Mouse (Mus musculus): ENCODE data around the gene Ebf1. TPM values are rescaled to one million over a fixed set of nuclear protein-coding genes. Genes with fewer than 3 reads are reported as not detected.

The Ebf1 gene
- polyA plus RNA-seq, 1 experiment from 2014 or later = 8.8 TPM

GRCm38 (mm10) chr11:44925806-44926525, 308.8 kb downstream of the Ebf1 start:
- Histone ChIP-seq H3K27ac (ENCODE audit: low read length) (no peak overlapping the region), H3K36me3 (ENCODE audit: insufficient read depth, low read length) (no peaks in the 10 kb centered on the region), H3K4me3 (ENCODE audit: low read depth, low read length) (no peak overlapping the region), H3K4me2 (replicated peaks; ENCODE audit: low read depth, low read length) (no peak overlapping the region), H3K27me3 (replicated peaks; ENCODE audit: insufficient read depth, low read length) (no peaks in the 10 kb centered on the region), H3K9me3 (ENCODE audit: low read length) (no peaks in the 10 kb centered on the region), H3K9ac (replicated peaks; ENCODE audit: low read depth) (no peak overlapping the region), H3K4me1 (ENCODE audit: insufficient read depth, low read depth, low read length) (no peaks in the 10 kb centered on the region)
- 84% methylated on average over 12 of the region's 12 CpGs for WGBS
- ATAC-seq (no peak), DNase-seq (ENCODE audit: low spot score) (no peak)
- TF ChIP-seq CTCF (IDR thresholded peaks at IDR 0.05) (no peak), EP300 (IDR thresholded peaks at IDR 0.05) (no peak)

DNA sequence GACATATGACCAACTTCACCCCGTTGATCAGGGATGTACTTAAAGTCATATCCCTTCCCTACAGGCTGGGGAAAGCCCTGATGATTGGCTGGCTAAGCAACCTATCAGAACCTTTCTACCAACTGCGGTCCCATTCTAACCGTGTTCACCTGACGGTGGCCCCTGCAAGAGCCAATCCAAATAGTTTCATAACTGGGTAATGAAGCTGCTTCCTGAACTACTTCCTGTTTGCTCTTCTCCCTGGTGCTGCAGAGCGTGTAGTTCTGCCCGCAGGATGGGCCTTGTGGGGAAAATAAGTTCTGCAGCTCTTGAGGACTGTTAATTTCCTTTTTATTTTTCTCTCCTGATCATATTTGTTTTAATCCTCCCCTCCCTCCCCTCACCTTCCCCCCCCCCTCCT, 311.3 kb downstream of the Ebf1 start:
- Histone ChIP-seq H3K36me3 (ENCODE audit: insufficient read depth, low read length) (no peaks in the 10 kb centered on the region), H3K4me2 (replicated peaks; ENCODE audit: low read depth, low read length) (no peak overlapping the region), H3K4me3 (ENCODE audit: low read depth, low read length) (no peak overlapping the region), H3K4me1 (ENCODE audit: insufficient read depth, low read depth, low read length) (no peaks in the 10 kb centered on the region), H3K27ac (ENCODE audit: low read length) (no peak overlapping the region), H3K9me3 (ENCODE audit: low read length) (no peaks in the 10 kb centered on the region), H3K9ac (replicated peaks; ENCODE audit: low read depth) (no peak overlapping the region), H3K27me3 (replicated peaks; ENCODE audit: insufficient read depth, low read length) (no peaks in the 10 kb centered on the region)
- no peak for ATAC-seq
- 66% methylated on average over 6 of the region's 6 CpGs for WGBS
- no peak for DNase-seq (ENCODE audit: low spot score)
- no peak for TF ChIP-seq EP300 (IDR thresholded peaks at IDR 0.05)
- TF ChIP-seq CTCF (IDR thresholded peaks at IDR 0.05) = no peak

DNA sequence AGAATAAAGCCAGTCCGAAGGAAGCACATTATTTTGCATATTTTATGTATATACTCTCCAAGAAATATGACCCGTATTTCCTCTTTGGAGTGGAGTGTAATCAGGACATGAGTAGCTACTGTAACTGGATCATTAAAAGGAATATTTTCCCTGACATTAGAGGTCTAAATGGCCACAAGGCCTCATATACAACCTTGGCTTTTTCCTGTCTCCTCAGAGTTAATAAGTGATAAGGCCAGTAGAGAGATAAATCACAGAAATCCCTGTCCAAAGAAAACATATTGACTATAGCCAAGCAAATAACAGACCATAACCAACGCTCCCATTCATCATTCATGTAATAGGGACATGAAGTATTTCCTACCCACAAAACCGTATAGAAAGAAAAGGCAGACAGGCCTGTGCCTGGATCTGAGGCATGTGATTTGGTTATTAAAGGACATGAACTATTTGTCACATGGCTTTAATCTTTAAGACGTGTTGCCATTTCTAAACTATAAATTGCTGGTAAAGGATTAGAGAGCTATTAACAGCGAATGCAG, 315.9 kb downstream of the Ebf1 start:
- TF ChIP-seq CTCF (IDR thresholded peaks at IDR 0.05) = no peak
- TF ChIP-seq EP300 (IDR thresholded peaks at IDR 0.05) = no peak
- Histone ChIP-seq H3K9ac (replicated peaks; ENCODE audit: low read depth) (no peak overlapping the region), H3K27me3 (replicated peaks; ENCODE audit: insufficient read depth, low read length) (no peaks in the 10 kb centered on the region), H3K4me3 (ENCODE audit: low read depth, low read length) (no peak overlapping the region), H3K36me3 (ENCODE audit: insufficient read depth, low read length) (no peaks in the 10 kb centered on the region), H3K27ac (ENCODE audit: low read length) (no peak overlapping the region), H3K9me3 (ENCODE audit: low read length) (no peaks in the 10 kb centered on the region), H3K4me1 (ENCODE audit: insufficient read depth, low read depth, low read length) (no peaks in the 10 kb centered on the region), H3K4me2 (replicated peaks; ENCODE audit: low read depth, low read length) (no peak overlapping the region)
- DNase-seq (ENCODE audit: low spot score) (no peak), ATAC-seq (no peak)
- 60% methylated on average over 6 of the region's 6 CpGs for WGBS

DNA sequence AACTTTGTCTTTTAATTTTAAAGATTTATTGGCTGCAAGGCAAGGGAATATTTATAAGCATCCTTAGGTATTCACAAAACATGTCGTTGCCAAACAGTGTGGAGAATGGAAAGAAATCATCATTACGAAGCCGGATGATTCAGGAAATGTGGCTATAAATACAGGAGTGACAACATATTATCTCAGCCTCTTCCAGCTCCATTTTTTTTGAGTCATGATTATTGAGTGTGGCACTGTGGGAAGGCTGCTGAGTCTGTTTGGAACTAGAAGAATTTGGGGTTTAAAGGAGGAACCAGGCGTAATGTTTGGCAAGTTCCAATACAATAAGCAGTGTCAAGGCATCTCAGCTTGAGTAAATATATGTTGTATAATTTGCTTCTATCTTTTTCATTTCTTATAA, 326.7 kb downstream of the Ebf1 start:
- TF ChIP-seq CTCF (IDR thresholded peaks at IDR 0.05) = no peak
- TF ChIP-seq EP300 (IDR thresholded peaks at IDR 0.05) = no peak
- ATAC-seq (no peak), DNase-seq (ENCODE audit: low spot score) (no peak)
- no peak overlapping the region for H3K9ac ChIP-seq (replicated peaks; ENCODE audit: low read depth)
- H3K4me1 ChIP-seq (ENCODE audit: insufficient read depth, low read depth, low read length) = no peaks in the 10 kb centered on the region
- no peaks in the 10 kb centered on the region for H3K9me3 ChIP-seq (ENCODE audit: low read length)
- no peak overlapping the region for H3K4me3 ChIP-seq (ENCODE audit: low read depth, low read length)
- no peaks in the 10 kb centered on the region for H3K36me3 ChIP-seq (ENCODE audit: insufficient read depth, low read length)
- no peak overlapping the region for H3K27ac ChIP-seq (ENCODE audit: low read length)
- WGBS = 52% methylated on average over 4 of the region's 4 CpGs
- no peaks in the 10 kb centered on the region for H3K27me3 ChIP-seq (replicated peaks; ENCODE audit: insufficient read depth, low read length)
- H3K4me2 ChIP-seq (replicated peaks; ENCODE audit: low read depth, low read length) = no peak overlapping the region

DNA sequence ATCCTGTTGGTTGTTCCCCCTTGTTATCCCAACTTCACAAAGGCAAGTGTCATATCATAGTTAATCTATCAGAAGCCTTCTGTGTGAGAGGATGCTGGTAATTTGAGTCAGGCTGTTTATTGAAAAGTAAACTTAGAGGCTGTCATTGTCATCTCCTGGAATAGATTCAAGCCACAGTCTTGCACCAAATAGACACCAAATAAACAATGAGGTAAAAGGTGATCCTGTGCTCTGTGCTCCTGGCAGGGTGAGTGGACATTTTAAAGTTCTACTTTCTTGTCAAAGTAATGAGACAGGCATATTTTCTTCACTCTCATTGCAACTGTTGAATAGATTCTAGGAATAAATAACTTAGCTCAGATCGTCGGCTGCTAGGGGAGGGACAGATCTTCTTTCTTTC, 327.3 kb downstream of the Ebf1 start:
- Histone ChIP-seq H3K4me2 (replicated peaks; ENCODE audit: low read depth, low read length) (no peak overlapping the region), H3K4me3 (ENCODE audit: low read depth, low read length) (no peak overlapping the region), H3K27me3 (replicated peaks; ENCODE audit: insufficient read depth, low read length) (no peaks in the 10 kb centered on the region), H3K36me3 (ENCODE audit: insufficient read depth, low read length) (no peaks in the 10 kb centered on the region), H3K9me3 (ENCODE audit: low read length) (no peaks in the 10 kb centered on the region), H3K4me1 (ENCODE audit: insufficient read depth, low read depth, low read length) (no peaks in the 10 kb centered on the region), H3K27ac (ENCODE audit: low read length) (no peak overlapping the region), H3K9ac (replicated peaks; ENCODE audit: low read depth) (no peak overlapping the region)
- TF ChIP-seq CTCF (IDR thresholded peaks at IDR 0.05) = no peak
- DNase-seq (ENCODE audit: low spot score) (no peak), ATAC-seq (no peak)
- WGBS = 53% methylated on average over 2 of the region's 2 CpGs

GRCm38 (mm10) chr11:44946618-44947017, 329.5 kb downstream of the Ebf1 start:
- Histone ChIP-seq H3K36me3 (ENCODE audit: insufficient read depth, low read length) (no peaks in the 10 kb centered on the region), H3K4me2 (replicated peaks; ENCODE audit: low read depth, low read length) (no peak overlapping the region), H3K4me3 (ENCODE audit: low read depth, low read length) (no peak overlapping the region), H3K9me3 (ENCODE audit: low read length) (no peaks in the 10 kb centered on the region), H3K27me3 (replicated peaks; ENCODE audit: insufficient read depth, low read length) (no peaks in the 10 kb centered on the region), H3K9ac (replicated peaks; ENCODE audit: low read depth) (no peak overlapping the region), H3K4me1 (ENCODE audit: insufficient read depth, low read depth, low read length) (no peaks in the 10 kb centered on the region), H3K27ac (ENCODE audit: low read length) (no peak overlapping the region)
- DNase-seq (ENCODE audit: low spot score) = no peak
- no peak for ATAC-seq
- WGBS = 42% methylated on average over 3 of the region's 3 CpGs
- TF ChIP-seq CTCF (IDR thresholded peaks at IDR 0.05) = no peak
- no peak for TF ChIP-seq EP300 (IDR thresholded peaks at IDR 0.05)
